Mouse (Mus musculus) ES-Bruce4 (cell line): Measurements from ENCODE around the gene Mest. TPM values are rescaled to one million over a fixed set of nuclear protein-coding genes. Genes with fewer than 3 reads are reported as not detected.

Experiments used
- H3K27ac ChIP-seq: 2 replicates; pipeline ENCODE4 v1.5.1; 2012; ENCODE audit warnings: low read length, inconsistent platforms; ENCODE audit not compliant: insufficient read depth
- H3K27me3 ChIP-seq: 2 replicates; pipeline ENCODE4 v1.6.1; 2012; ENCODE audit warnings: mild to moderate bottlenecking, low read length, inconsistent platforms; ENCODE audit not compliant: control insufficient read depth, poor library complexity, insufficient read depth, severe bottlenecking
- H3K36me3 ChIP-seq: 2 replicates; pipeline ENCODE4 v1.6.1; 2012; ENCODE audit warnings: inconsistent platforms, mild to moderate bottlenecking, low read length, moderate library complexity; ENCODE audit not compliant: control insufficient read depth, poor library complexity, insufficient read depth, severe bottlenecking
- H3K4me1 ChIP-seq: one replicate; pipeline ENCODE4 v1.8.1; 2011; ENCODE audit warnings: low read length; ENCODE audit not compliant: control insufficient read depth, insufficient read depth
- H3K4me3 ChIP-seq: 2 replicates; pipeline ENCODE4 v1.5.1; 2011; ENCODE audit warnings: low read depth, mild to moderate bottlenecking, low read length
- H3K9ac ChIP-seq: 2 replicates; pipeline ENCODE4 v1.6.1; 2012; ENCODE audit warnings: low read depth, mild to moderate bottlenecking, inconsistent platforms; ENCODE audit not compliant: poor library complexity, severe bottlenecking
- H3K9me3 ChIP-seq: replicated peaks from 2 replicates; pipeline ENCODE4 v1.6.1; 2012; ENCODE audit warnings: mild to moderate bottlenecking, low read length, inconsistent platforms; ENCODE audit not compliant: control insufficient read depth, poor library complexity, insufficient read depth, severe bottlenecking
- CTCF ChIP-seq: IDR thresholded peaks from one replicate; pipeline ENCODE4 v1.8.1; 2011; ENCODE audit warnings: low read depth, low read length
- EP300 ChIP-seq: IDR thresholded peaks from 2 replicates; pipeline ENCODE4 v1.6.1; 2011; ENCODE audit warnings: low read depth, low read length; ENCODE audit not compliant: insufficient read depth
- POLR2A ChIP-seq: IDR thresholded peaks from one replicate; pipeline ENCODE4 v1.8.1; 2011; ENCODE audit warnings: low read length; ENCODE audit not compliant: insufficient read depth
- polyA plus RNA-seq: library from polyadenylated mRNA; stranded (reverse); fragments of >200 nt; gene quantifications from 2 replicates; pipeline ENCODE4 v1.2.4, GENCODE M21; 2011; ENCODE audit warnings: low read depth; ENCODE audit not compliant: missing spikeins, insufficient read depth, insufficient read length

Gene Mest
- polyA plus RNA-seq, 1 experiment: 50.5 TPM

GRCm38 (mm10) chr6:30678482-30678881 lies 44.9 kb upstream of the Mest start:
- Histone ChIP-seq H3K27ac (no peak overlapping the region), H3K36me3 (no peaks in the 10 kb centered on the region), H3K9me3 (no peaks in the 10 kb centered on the region), H3K27me3 (no peaks in the 10 kb centered on the region), H3K4me3 (no peak overlapping the region), H3K9ac (no peak overlapping the region), H3K4me1 (peaks cover 4% of the 10 kb centered on the region)
- no peak for TF ChIP-seq POLR2A
- TF ChIP-seq CTCF: no peak
- TF ChIP-seq EP300: no peak

DNA sequence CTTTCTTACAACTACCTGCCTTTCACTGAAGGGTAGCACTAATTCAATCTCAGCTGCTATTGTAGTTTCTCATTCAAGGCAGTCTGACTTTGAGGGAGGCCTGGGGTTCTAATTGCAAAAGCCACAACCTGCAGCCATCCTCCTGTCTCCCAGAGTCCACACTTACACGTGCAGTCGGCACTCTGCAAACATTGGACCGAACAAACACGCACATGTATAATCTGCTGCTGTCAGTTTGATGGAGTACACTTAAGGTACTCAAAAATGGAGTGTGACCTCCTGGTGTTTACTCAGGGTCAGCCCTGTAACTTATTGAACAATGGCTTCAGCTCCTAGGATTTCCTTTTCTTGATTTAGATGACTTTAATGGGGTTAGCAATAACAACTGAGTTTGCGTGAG lies 43.8 kb upstream of the Mest start:
- H3K4me1 ChIP-seq: peaks cover 4% of the 10 kb centered on the region
- no peak for TF ChIP-seq EP300
- no peak for TF ChIP-seq POLR2A
- no peak for TF ChIP-seq CTCF
- no peak overlapping the region for H3K4me3 ChIP-seq
- no peaks in the 10 kb centered on the region for H3K9me3 ChIP-seq
- no peak overlapping the region for H3K9ac ChIP-seq
- H3K27ac ChIP-seq: no peak overlapping the region
- H3K36me3 ChIP-seq: no peaks in the 10 kb centered on the region
- H3K27me3 ChIP-seq: no peaks in the 10 kb centered on the region

GRCm38 (mm10) chr6:30680442-30680841 lies 42.9 kb upstream of the Mest start:
- H3K27ac ChIP-seq: no peak overlapping the region

DNA sequence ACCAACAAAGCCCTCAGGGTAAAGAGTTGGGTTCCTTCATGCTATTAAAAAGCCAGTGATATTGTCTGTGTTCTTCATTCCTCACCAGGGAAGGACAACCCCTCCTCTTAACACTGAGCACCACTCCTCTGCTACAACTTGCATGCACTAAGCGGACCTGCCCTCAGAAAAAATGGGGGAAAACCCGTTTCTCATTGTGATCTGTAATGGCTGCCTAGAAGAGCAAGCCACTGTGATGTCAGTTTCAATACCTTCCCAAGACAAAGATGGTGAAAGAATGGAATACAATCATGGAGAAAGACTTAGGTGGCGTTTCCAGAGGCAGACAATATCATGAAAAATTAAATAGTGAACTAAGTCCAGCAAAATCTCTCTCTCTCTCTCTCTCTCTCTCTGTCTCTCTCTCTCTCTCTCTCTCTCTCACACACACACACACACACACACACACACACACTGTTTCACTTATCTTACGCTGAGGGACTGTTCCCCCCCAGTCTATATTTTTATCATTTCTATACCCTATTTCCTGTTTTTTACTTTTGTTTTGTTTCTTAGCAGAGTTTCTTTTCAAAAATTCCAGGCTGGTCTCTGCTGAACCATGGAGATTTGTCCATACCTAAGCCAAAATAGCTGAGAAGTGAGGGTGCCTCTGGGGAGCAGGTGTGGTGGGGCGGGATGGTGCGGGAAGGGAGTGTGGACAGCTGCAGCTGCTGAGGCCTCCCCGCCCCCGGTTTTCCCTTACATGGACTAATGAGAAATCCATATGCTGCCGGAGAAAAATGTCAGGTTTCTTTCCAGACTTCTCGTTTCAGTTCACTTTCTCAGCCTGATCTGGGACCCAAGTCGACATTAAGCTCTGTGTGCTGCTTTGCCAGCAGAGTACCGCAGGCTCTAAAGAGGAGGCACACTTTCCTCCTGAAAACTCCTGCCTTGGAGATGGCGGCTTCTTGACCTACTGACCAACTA lies 41.1 kb upstream of the Mest start:
- TF ChIP-seq CTCF (no peak), POLR2A (no peak), EP300 (no peak)
- peaks cover 4% of the 10 kb centered on the region for H3K4me1 ChIP-seq
- H3K36me3 ChIP-seq: no peaks in the 10 kb centered on the region
- H3K27me3 ChIP-seq: no peaks in the 10 kb centered on the region
- H3K9ac ChIP-seq: no peak overlapping the region
- H3K4me3 ChIP-seq: no peak overlapping the region
- no peak overlapping the region for H3K27ac ChIP-seq
- no peaks in the 10 kb centered on the region for H3K9me3 ChIP-seq

More at GRCm38 (mm10) chr6:30680442-30680841, 42.9 kb upstream of the Mest start:
- TF ChIP-seq POLR2A (no peak), EP300 (no peak), CTCF (no peak)
- H3K36me3 ChIP-seq: no peaks in the 10 kb centered on the region
- no peaks in the 10 kb centered on the region for H3K27me3 ChIP-seq
- no peak overlapping the region for H3K9ac ChIP-seq
- H3K4me3 ChIP-seq: no peak overlapping the region
- H3K4me1 ChIP-seq: peaks cover 4% of the 10 kb centered on the region
- H3K9me3 ChIP-seq: no peaks in the 10 kb centered on the region

DNA sequence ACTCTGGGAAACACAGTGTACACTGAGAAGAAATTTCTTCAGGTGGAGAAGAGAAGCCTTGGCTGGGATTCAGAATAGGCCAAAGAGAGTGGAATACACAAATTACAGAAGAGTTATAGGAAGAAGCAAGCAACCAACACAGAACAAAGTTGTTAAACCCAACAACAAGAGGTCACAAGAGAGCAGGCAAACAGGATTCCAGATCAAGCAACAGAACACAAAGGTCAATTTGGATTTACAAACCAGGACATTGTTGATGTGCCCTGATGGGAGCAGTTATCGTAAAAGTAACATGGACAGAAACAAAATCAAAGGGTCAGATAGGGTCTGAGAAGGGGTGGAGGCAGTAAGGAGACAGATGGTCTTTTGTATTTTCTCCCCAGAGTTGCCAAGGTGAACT lies 38.8 kb upstream of the Mest start:
- Histone ChIP-seq H3K9me3 (no peaks in the 10 kb centered on the region), H3K4me1 (peaks cover 4% of the 10 kb centered on the region), H3K27ac (no peak overlapping the region), H3K4me3 (no peak overlapping the region), H3K27me3 (no peaks in the 10 kb centered on the region), H3K36me3 (no peaks in the 10 kb centered on the region), H3K9ac (no peak overlapping the region)
- TF ChIP-seq POLR2A: no peak

DNA sequence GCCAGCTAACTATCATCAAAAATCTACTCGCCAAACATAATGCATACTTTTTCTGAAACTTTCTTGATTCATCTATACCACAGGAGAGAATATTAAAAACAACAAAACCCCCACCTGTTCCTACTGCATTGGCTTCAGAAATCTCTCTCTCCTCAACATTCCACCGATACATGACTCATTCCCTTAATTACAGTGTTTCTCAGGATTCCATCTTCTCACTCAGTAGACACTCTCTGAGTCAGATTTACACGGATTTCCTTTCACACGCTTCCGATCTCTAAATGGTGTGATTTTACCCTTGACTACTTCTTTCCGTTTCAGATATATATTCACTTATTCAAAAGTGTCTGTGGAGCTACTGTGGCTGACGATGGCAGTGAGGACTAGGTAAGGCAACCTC lies 36.1 kb upstream of the Mest start:
- no peak overlapping the region for H3K4me3 ChIP-seq
- H3K27ac ChIP-seq: no peak overlapping the region
- peaks cover 2% of the 10 kb centered on the region for H3K4me1 ChIP-seq
- no peaks in the 10 kb centered on the region for H3K9me3 ChIP-seq
- no peaks in the 10 kb centered on the region for H3K36me3 ChIP-seq
- no peak overlapping the region for H3K9ac ChIP-seq
- H3K27me3 ChIP-seq: no peaks in the 10 kb centered on the region
- TF ChIP-seq CTCF: no peak
- no peak for TF ChIP-seq EP300
- no peak for TF ChIP-seq POLR2A
